Mouse (Mus musculus) cerebellum, adult 8-10 months (tissue): ENCODE results near the gene Oosp3.

ENCODE experiments used
- DNase-seq: peaks from one replicate; pipeline ENCODE4 v3.0.0; 2022

The Oosp3 gene

DNA sequence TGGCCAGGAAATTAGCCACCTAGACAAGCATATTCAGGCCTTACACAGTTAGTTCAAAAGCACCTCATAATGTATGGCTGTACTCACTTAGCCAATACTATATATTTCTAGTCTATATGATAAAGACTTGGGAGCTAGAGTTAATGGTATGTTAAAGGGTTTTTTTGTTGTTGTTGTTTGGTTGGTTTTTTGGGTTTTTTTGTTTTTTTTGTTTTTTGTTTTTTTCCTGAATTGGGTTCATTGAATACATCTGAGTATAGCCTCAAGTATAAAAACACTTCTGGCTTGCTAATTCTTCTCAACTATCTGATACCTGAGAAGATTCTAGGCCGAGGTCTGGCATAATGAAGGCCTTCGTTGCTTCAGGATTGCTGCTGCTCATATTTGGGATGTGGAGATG, at the start of gene Oosp3:
TSS of gene Oosp3 (plus strand) at position 301 of the 400 bp plus-strand sequence.
- DNase-seq = no peak

GRCm38 (mm10) chr19:11649564-11649963, 47.3 kb upstream of the Oosp3 start:
- no peak for DNase-seq

- no peak for DNase-seq
Observed at GRCm38 (mm10) chr19:11659142-11659541, 37.7 kb upstream of the Oosp3 start.

DNA sequence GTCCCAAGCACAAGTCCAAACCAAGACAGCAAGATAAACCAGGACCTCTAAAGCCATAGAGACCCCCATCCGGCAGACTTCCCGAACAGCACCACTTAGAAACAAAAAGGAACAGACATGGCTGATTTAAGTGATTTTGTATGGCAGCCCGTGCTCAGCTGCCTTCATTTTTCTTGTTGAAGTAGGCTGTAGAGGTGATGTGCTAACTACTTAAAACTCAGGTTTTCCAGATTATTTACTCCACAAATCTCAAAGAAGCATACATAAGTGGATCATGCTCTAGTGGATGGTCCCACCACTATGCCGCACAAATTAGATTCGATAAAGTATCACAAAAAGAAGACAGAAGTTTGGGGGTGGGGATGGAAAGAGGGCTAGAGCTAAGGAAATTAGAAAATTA, 36.4 kb upstream of the Oosp3 start, which contains the start of gene Oosp2:
TSS of gene Oosp2 (minus strand) at position 101 of the 400 bp plus-strand sequence.
- no peak for DNase-seq

GRCm38 (mm10) chr19:11661562-11661961, 35.3 kb upstream of the Oosp3 start:
- no peak for DNase-seq

GRCm38 (mm10) chr19:11690839-11691238, 6.0 kb upstream of the Oosp3 start, which contains the start of gene Oosp1:
TSS of gene Oosp1 (minus strand) at chr19:11691150.
- no peak for DNase-seq

- no peak for DNase-seq
Observed at GRCm38 (mm10) chr19:11691454-11691853, 5.4 kb upstream of the Oosp3 start.

GRCm38 (mm10) chr19:11698342-11698741, 1.5 kb downstream of the Oosp3 start:
- DNase-seq = no peak

- no peak for DNase-seq
Observed at GRCm38 (mm10) chr19:11712451-11712850, 15.6 kb downstream of the Oosp3 start.

- no peak for DNase-seq
Observed at GRCm38 (mm10) chr19:11720071-11720470, 23.2 kb downstream of the Oosp3 start.

GRCm38 (mm10) chr19:11723870-11724269, 27.0 kb downstream of the Oosp3 start:
- no peak for DNase-seq

- no peak for DNase-seq
Observed at GRCm38 (mm10) chr19:11724275-11724674, 27.4 kb downstream of the Oosp3 start.

- no peak for DNase-seq
Observed at GRCm38 (mm10) chr19:11725915-11726314, 29.1 kb downstream of the Oosp3 start.

DNA sequence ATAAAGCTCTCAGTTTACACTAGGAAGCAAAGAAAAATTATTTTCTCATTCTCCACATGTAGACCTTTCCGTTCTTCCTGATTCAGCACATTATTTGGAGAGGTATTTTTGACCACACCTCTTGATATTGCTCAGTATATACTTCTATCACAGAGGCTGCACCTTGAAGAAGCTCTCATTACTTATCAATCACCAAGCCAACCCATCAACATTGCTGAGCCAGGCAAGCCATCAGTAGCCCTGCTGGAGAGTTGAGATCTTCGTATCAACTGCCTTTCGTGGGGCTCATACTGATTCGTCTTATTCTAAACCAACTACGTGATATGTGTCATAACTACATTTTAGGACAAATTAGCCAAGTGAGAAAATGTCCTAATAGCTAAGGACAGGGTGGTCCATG, 30.4 kb downstream of the Oosp3 start:
- DNase-seq = no peak

DNA sequence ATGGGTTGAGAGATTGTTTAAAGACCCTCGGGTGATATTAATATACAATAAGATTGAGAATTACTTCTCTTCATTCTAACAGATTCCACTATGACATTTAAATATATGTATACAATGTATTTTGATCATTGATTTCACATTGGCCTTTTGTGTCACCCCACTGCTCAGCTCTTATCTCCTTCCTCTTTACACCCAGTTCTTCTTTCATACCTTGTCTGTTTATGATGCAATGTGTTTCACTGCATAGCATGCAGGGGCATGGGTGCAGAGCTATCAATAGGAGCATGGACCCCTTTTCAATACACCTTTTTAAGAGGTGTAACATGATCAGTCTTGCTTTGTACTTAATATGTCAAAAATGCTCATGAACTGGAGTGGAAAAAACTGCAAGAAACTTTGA, 33.4 kb downstream of the Oosp3 start:
- DNase-seq = no peak

- no peak for DNase-seq
Observed at GRCm38 (mm10) chr19:11736455-11736854, 39.6 kb downstream of the Oosp3 start.

- no peak for DNase-seq
Observed at GRCm38 (mm10) chr19:11745680-11746079, 48.8 kb downstream of the Oosp3 start.

DNA sequence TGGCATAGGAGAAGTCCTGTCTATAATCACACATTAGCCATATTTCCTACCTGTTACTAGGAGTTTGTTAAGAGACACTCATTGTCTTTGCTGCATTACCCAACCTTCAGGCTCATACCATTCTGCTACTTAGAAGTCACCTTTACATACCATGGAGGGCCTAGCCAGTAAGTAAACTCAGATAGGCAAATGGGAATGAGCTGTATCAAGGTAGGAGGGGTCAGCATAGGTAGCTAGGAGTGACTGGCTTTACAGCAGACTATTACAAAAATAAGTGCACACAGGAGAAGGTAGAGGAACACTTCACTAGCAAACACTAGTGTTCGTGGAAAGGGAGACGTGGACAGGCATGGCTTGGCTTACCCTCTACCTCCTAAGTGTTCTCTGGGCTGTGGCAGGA, 50.4 kb downstream of the Oosp3 start, which contains the start of gene Gif:
TSS of gene Gif (plus strand) at position 257 of the 400 bp plus-strand sequence.
- DNase-seq = no peak
